Mouse (Mus musculus) forebrain, embryonic 14.5 days (tissue): ENCODE measurements around the gene Nt5dc1. TPM values are rescaled to one million over a fixed set of nuclear protein-coding genes. Genes with fewer than 3 reads are reported as not detected.
"Not testable (repeated sequence)": the region's sequence is repeated elsewhere in the genome, so short reads cannot be mapped to it uniquely, and the experiment has no call there.

Experiments
- ATAC-seq: fragments of 200-750 bp; cut with Nextera tagmentation; 2 replicates; pipeline ENCODE4 v1.8.0; 2017; ENCODE audit warnings: mild to moderate bottlenecking, moderate library complexity
- DNase-seq: peaks from one replicate; pipeline ENCODE4 v3.0.0-alpha.2; 2015; ENCODE audit warnings: low spot score
- H3K27ac ChIP-seq: fragments of 300-500 bp; sonication (generic); 2 replicates; pipeline ENCODE4 v1.5.1; 2014; ENCODE audit warnings: low read depth, mild to moderate bottlenecking, control low read depth, low read length, moderate library complexity
- H3K27me3 ChIP-seq: fragments of 300-500 bp; sonication (generic); replicated peaks from 2 replicates; pipeline ENCODE4 v1.6.1; 2014; ENCODE audit warnings: low read length, control low read depth, mixed read lengths; ENCODE audit not compliant: control insufficient read depth, insufficient read depth
- H3K36me3 ChIP-seq: fragments of 300-500 bp; sonication (generic); 2 replicates; pipeline ENCODE4 v1.6.1; 2014; ENCODE audit warnings: low read length, control low read depth; ENCODE audit not compliant: control insufficient read depth, insufficient read depth
- H3K4me1 ChIP-seq: fragments of 300-500 bp; sonication (generic); 2 replicates; pipeline ENCODE4 v1.6.1; 2014; ENCODE audit warnings: antibody characterized with exemption, low read length, control low read depth; ENCODE audit not compliant: control insufficient read depth, insufficient read depth
- H3K4me2 ChIP-seq: fragments of 300-500 bp; sonication (generic); 2 replicates; pipeline ENCODE4 v1.6.1; 2014; ENCODE audit warnings: mild to moderate bottlenecking, control low read depth, low read length
- H3K4me3 ChIP-seq: fragments of 300-500 bp; sonication (generic); 2 replicates; pipeline ENCODE4 v1.5.1; 2014; ENCODE audit warnings: low read depth, low read length, control low read depth
- H3K9ac ChIP-seq: fragments of 300-500 bp; sonication (generic); 2 replicates; pipeline ENCODE4 v1.6.1; 2014; ENCODE audit warnings: mild to moderate bottlenecking, low read length, control low read depth, moderate library complexity
- H3K9me3 ChIP-seq: fragments of 300-500 bp; sonication (generic); replicated peaks from 2 replicates; pipeline ENCODE4 v1.6.1; 2016; ENCODE audit warnings: low read length, control low read depth, mixed read lengths; ENCODE audit not compliant: control insufficient read depth
- WGBS: fragments of 180-500 bp; shearing (Covaris S2); extraction: QIAGEN DNeasy Blood & Tissue Kit; methylation state at CpG from one replicate; pipeline ENCODE4 v1.1.7; 2014; 5-methylcytosine and 5-hydroxymethylcytosine counted together
- polyA plus RNA-seq: library from polyadenylated mRNA; unstranded; fragments of >200 nt; fragmentation: Nextera tagmentation; extraction: Ambion mirVana; gene quantifications from 2 replicates; pipeline ENCODE4 v1.2.1, GENCODE M21; 2014

Nt5dc1 gene
- polyA plus RNA-seq, 1 experiment from 2014 or later = 3.6 TPM

- 41% methylated on average over 7 of the region's 7 CpGs for WGBS
- DNase-seq = peak; percentile 79
- Histone ChIP-seq H3K27me3 (no peaks in the 10 kb centered on the region), H3K9ac (no peak overlapping the region), H3K4me2 (no peak overlapping the region), H3K27ac (no peak overlapping the region), H3K9me3 (no peaks in the 10 kb centered on the region), H3K4me3 (no peak overlapping the region), H3K36me3 (no peaks in the 10 kb centered on the region), H3K4me1 (0 out of 2 replicates have a peak, but pooled peaks cover 3% of the 10 kb centered on the region)
- peak; percentile 61; the same call in 1 of the 2 replicates for ATAC-seq
These were observed 146.7 kb downstream of the Nt5dc1 start for GRCm38 (mm10) chr10:34271681-34272080.

DNA sequence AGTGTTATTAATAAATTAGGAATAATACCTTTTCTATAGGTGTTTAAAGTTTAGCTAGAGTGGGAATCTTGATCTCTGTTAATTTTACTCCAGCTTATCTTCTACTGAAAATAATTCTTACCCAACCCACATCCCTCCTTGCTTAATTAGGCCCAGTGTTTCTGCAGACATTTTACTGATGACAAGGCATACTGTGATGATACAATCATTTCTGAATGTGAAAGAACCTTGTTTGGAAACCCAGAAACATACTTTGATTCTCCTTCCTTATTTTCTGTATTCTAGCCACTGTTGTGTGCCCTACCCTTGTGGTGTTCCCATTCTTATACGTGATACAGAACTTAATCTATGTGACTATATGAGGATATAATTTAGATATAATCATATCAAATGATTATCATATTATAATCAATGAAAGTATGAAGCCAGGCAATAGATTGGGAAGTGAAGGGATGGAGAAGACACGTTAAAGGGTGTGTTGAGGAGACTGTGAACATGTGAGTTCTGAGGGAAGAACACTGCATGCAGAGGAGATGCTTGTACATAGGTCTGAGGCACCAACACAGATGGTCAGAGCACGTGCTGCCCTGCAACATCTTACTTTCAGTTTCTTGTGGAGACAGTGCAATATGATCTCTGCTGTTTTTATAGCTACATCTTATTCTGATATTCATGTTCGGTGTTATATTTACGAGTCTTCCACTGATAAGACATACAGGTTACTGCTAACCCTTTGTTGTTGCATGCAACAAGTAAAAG, 150.9 kb downstream of the Nt5dc1 start:
- no peak overlapping the region for H3K4me2 ChIP-seq
- no peak overlapping the region for H3K9ac ChIP-seq
- H3K27me3 ChIP-seq = no peaks in the 10 kb centered on the region
- DNase-seq (no peak), ATAC-seq (no peak)
- H3K27ac ChIP-seq = no peak overlapping the region
- no peaks in the 10 kb centered on the region for H3K36me3 ChIP-seq
- WGBS = 77% methylated on average over 5 of the region's 5 CpGs
- H3K9me3 ChIP-seq = no peaks in the 10 kb centered on the region
- 0 out of 2 replicates have a peak, but pooled peaks cover 3% of the 10 kb centered on the region for H3K4me1 ChIP-seq
- H3K4me3 ChIP-seq = no peak overlapping the region

DNA sequence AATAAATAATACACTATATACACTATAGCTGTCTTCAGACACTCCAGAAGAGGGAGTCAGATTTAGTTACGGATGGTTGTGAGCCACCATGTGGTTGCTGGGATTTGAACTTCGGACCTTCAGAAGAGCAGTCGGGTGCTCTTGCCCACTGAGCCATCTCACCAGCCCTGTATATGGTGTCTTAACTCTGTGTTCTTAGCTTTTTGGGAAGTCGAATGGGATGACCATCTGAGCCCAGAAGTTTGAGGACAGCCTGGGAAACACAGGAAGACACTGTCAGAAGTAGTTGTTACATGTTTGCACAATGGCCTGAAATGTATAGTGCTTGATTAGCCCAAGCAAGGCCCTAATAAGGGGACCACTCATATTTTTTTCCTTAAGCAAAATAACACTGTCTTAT, 153.2 kb downstream of the Nt5dc1 start:
- H3K9ac ChIP-seq = no peak overlapping the region
- no peak overlapping the region for H3K4me2 ChIP-seq
- WGBS = 91% methylated on average over 4 of the region's 4 CpGs
- no peak overlapping the region for H3K4me3 ChIP-seq
- no peak for DNase-seq
- H3K36me3 ChIP-seq = no peaks in the 10 kb centered on the region
- H3K9me3 ChIP-seq = no peaks in the 10 kb centered on the region
- ATAC-seq = no peak
- no peaks in the 10 kb centered on the region for H3K4me1 ChIP-seq
- H3K27ac ChIP-seq = no peak overlapping the region
- no peaks in the 10 kb centered on the region for H3K27me3 ChIP-seq

DNA sequence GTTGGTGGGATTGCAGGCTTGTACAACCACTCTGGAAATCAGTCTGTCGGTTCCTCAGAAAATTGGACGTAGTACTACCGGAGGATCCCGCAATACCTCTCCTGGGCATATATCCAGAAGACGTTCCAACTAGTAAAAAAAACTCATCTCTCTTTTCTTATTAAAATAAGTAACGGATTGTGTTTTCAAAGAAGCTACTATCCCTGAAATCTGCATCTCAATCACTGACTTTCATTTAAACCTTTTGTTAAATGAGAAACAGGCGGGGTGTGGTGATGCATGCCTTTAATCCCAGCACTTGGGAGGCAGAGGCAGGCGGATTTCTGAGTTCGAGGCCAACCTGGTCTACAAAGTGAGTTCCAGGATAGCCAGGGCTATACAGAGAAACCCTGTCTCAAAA, 165.5 kb downstream of the Nt5dc1 start:
- not testable (repeated sequence) for ATAC-seq, H3K4me2 ChIP-seq, H3K36me3 ChIP-seq, H3K4me3 ChIP-seq, H3K27ac ChIP-seq, H3K9me3 ChIP-seq, H3K4me1 ChIP-seq, H3K27me3 ChIP-seq, DNase-seq, H3K9ac ChIP-seq
- WGBS = 88% methylated on average over 9 of the region's 9 CpGs

GRCm38 (mm10) chr10:34249594-34249993, 168.8 kb downstream of the Nt5dc1 start:
- ATAC-seq (no peak), DNase-seq (no peak)
- Histone ChIP-seq H3K4me1 (no peaks in the 10 kb centered on the region), H3K4me3 (no peak overlapping the region), H3K9me3 (no peaks in the 10 kb centered on the region), H3K27me3 (no peaks in the 10 kb centered on the region), H3K36me3 (no peaks in the 10 kb centered on the region), H3K9ac (no peak overlapping the region), H3K4me2 (no peak overlapping the region), H3K27ac (no peak overlapping the region)
- 66% methylated on average over 2 of the region's 2 CpGs for WGBS

DNA sequence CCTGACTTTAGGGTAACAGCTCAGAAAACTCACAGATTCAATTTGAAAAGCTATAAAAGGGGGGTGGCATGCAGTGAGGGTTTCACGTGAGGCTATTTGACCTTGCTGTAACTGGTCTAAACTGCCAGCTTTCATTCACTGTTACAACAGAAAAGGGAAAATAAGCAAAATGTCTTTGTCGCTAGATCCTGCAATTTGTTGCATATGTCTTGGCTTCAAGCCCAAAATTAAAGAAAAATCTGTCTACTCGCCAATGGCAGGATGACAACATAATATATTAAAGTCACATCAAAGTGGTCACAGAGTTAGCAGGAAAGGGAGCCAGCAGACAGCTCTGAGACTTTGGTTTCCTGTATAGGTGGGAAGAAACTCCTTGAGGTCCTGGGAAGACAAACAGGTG, 170.6 kb downstream of the Nt5dc1 start:
- H3K4me3 ChIP-seq = no peak overlapping the region
- ATAC-seq (no peak), DNase-seq (peak; percentile 30)
- H3K4me2 ChIP-seq = no peak overlapping the region
- H3K9ac ChIP-seq = no peak overlapping the region
- H3K27ac ChIP-seq = no peak overlapping the region
- no peaks in the 10 kb centered on the region for H3K9me3 ChIP-seq
- H3K4me1 ChIP-seq = no peaks in the 10 kb centered on the region
- no peaks in the 10 kb centered on the region for H3K27me3 ChIP-seq
- no peaks in the 10 kb centered on the region for H3K36me3 ChIP-seq
- 55% methylated on average over 3 of the region's 3 CpGs for WGBS

GRCm38 (mm10) chr10:34246106-34246505, 172.2 kb downstream of the Nt5dc1 start:
- H3K9ac ChIP-seq = no peak overlapping the region
- ATAC-seq (no peak), DNase-seq (no peak)
- no peak overlapping the region for H3K4me2 ChIP-seq
- H3K36me3 ChIP-seq = no peaks in the 10 kb centered on the region
- H3K27ac ChIP-seq = no peak overlapping the region
- no peaks in the 10 kb centered on the region for H3K4me1 ChIP-seq
- 70% methylated on average over 2 of the region's 2 CpGs for WGBS
- no peak overlapping the region for H3K4me3 ChIP-seq
- no peaks in the 10 kb centered on the region for H3K27me3 ChIP-seq
- H3K9me3 ChIP-seq = no peaks in the 10 kb centered on the region

- no peak for DNase-seq
- no peak overlapping the region for H3K9ac ChIP-seq
- H3K4me2 ChIP-seq = no peak overlapping the region
- no peaks in the 10 kb centered on the region for H3K9me3 ChIP-seq
- no peaks in the 10 kb centered on the region for H3K36me3 ChIP-seq
- H3K4me3 ChIP-seq = no peak overlapping the region
- H3K27me3 ChIP-seq = no peaks in the 10 kb centered on the region
- ATAC-seq = no peak
- 89% methylated on average over 5 of the region's 5 CpGs for WGBS
- H3K4me1 ChIP-seq = no peaks in the 10 kb centered on the region
- no peak overlapping the region for H3K27ac ChIP-seq
These were observed 173.6 kb downstream of the Nt5dc1 start for GRCm38 (mm10) chr10:34244745-34245144.

- H3K9me3 ChIP-seq = no peaks in the 10 kb centered on the region
- no peaks in the 10 kb centered on the region for H3K27me3 ChIP-seq
- no peaks in the 10 kb centered on the region for H3K36me3 ChIP-seq
- no peak overlapping the region for H3K4me3 ChIP-seq
- ATAC-seq = no peak
- no peak for DNase-seq
- no peak overlapping the region for H3K27ac ChIP-seq
- WGBS = 72% methylated on average over 4 of the region's 4 CpGs
- H3K9ac ChIP-seq = no peak overlapping the region
- no peaks in the 10 kb centered on the region for H3K4me1 ChIP-seq
- H3K4me2 ChIP-seq = no peak overlapping the region
These were observed 179.8 kb downstream of the Nt5dc1 start for GRCm38 (mm10) chr10:34238536-34238935.
